Mouse (Mus musculus): ENCODE data around the gene Rasal1.
A peak's percentile ranks its signal among the peaks of the same experiment; 100 is the strongest.

Rasal1 gene

DNA sequence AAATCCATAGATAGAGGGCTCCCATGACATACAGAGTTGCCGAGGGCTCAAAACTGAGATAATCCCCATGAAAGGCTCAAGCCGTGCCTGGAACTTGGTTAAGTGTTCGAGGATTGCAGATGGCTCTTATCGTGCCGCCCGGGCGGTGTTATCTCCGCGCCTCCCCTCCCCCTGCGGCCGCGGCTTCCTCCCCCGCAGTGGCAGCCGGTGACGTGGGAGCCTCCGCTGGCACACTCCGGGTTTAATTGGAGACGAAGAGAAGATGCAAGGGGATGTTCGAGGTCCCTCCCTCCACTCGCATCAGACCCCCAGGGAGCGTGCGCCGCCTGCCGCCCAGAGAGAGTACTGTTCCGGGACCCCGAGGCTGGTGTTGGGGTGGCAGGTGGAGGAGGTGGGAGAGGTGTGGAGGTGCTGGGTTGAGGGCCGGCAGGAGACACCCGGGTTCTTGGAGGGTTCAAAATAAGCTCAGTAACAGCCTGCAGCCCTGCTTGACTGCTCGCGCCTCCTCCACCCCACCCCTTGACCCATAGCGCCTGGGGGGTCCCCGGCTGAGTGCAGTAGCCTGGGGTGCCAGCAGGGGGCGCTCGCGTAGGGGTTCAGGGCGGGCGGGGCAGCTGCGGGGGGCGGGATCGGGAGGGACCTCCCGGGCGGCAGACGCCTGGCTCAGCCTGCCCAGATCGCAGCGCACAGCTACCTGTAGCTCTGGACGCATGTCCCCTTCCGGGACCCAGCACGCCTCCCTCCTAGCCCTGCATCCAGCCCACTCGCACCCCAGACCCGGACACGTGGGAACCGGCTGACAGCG, at the start of gene Rasal1:
TSS of gene Rasal1 (plus strand) at position 244 of the 805 bp plus-strand sequence.
- DNase-seq (ENCODE audit: low read depth, low spot score), result no peak

DNA sequence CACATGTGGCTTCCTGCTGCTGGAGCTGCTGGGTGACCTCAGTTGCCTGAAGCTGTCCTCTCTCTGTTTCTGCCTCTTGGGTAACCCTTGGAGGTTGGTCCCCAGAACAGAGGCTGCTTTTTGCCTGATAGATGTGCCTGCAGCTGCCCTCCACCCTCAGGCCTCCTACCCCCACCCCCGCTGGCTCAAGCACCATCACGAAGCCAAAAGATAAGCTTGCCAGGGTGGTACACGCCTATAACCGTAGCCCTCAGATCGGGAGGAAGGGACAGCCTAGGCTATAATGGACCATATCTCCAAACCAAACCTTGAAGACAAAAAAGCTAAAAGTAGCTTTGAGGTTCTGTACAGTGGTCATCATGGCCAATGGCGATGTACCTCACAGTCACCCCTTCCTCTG, 49.0 kb upstream of the Rasal1 start:
- DNase-seq (ENCODE audit: low read depth, low spot score), result no peak

DNA sequence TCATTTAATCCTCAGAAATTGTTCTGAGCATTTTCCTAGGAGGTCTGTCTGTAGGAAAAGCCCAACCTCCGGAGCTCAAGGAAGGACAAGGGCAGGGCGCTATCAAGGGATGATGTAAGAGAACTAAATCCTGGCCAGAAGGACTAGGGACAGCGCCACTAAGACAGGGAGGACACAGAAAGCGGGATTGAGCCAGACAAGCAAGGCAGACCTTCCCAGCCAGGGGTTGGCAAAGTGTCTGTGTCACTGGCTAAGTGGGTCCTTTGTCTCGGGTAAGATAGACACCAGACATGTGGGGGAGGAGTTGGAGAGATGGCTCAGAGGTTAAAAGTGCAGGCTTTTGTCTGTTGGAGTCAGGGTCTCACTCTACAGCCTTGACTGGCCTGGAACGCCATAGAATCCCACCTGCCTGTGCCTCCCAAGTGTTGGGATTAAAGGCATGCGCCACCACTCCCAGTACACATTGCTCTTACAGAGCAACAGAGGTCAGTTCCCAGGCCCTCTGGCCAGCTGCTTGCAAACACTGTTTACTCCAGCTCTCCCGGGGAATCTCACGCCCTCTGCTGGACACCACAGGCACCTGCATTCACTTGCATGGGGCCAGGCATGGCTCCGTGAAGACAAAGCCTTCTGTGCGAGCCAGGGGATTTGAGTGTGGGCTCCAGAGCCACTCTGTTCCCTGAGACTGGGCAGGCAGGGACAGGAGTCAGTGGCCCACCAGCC, 47.5 kb upstream of the Rasal1 start:
- no peak for DNase-seq (ENCODE audit: low read depth, low spot score)

GRCm38 (mm10) chr5:120602210-120602609, 46.4 kb upstream of the Rasal1 start:
- DNase-seq (ENCODE audit: low read depth, low spot score), result no peak

GRCm38 (mm10) chr5:120603515-120603914, 45.1 kb upstream of the Rasal1 start:
- no peak for DNase-seq (ENCODE audit: low read depth, low spot score)

DNA sequence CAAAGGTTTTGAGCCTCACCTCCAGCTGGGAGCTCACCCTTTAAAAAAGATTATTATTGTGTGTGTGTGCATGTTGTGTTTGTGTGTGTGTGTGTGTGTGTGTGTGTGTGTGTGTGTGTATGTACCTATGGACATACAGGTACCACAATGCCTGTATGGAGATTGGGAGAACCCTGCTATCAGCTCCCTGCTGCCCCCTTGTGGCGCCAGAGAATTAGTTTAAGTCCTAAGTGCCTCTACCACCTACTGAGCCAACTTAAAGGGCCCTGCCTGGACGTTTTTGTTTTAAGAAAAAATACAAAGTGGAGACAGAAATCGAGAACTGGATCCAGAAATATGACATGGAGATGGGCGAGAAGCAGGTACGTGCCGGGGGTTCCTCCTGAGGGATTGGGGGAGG, 43.8 kb upstream of the Rasal1 start:
- DNase-seq (ENCODE audit: low read depth, low spot score), result peak; percentile 62

- no peak for DNase-seq (ENCODE audit: low read depth, low spot score)
These were observed 43.4 kb upstream of the Rasal1 start for GRCm38 (mm10) chr5:120605241-120605661.

GRCm38 (mm10) chr5:120605688-120606087, 42.9 kb upstream of the Rasal1 start:
- peak; percentile 83 for DNase-seq (ENCODE audit: low read depth, low spot score)

DNA sequence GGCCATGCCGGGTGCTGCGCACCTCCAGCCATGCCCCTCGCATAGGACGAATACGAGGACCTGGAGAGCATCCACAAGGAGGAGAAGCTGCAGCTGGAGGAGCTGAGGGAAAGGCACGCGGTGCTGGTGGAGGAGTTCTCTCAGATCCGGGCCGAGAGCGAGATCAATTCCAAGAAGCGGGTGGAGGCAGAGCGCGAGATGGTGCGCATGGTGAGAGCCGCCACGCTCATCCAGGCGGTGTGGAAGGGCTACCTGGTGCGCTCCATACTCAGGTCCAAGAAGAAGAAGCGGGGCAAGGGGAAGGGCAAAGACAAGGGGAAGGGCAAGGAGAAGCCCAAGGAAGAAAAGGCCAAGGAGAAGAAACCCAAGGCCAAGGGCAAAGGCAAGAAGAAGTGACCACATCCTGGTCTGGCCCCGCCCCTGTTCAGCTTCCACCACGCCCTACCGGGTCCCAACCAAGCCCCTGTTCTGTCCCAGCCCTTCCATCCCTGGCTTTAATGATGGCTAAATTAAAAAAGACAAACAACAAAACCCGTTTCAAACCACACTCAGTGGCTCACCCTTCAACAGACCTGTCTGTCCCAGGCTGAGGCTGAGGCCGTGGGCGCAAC, 41.9 kb upstream of the Rasal1 start:
- DNase-seq (ENCODE audit: low read depth, low spot score), result no peak

DNA sequence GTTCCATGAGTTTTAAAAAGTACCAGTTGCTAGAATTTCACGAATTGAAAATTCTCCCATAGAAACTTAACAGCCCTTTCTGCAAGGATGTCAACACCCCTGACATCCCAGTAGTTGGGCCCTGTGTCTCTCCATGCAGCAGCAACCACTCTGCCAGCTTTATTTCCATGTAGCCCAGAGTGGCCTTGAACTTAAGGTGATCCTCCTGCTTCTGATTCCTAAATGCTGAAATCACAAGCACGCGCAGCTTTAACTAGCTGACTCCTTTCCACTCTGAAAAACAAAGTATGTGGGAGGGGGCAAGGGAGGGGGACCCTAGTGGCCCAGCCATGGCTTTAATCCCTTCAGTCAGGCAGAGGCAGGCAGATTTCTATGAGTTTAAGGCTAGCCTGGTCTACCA, 41.3 kb upstream of the Rasal1 start:
- no peak for DNase-seq (ENCODE audit: low read depth, low spot score)

- DNase-seq (ENCODE audit: low read depth, low spot score), result no peak
These were observed 39.3 kb upstream of the Rasal1 start for GRCm38 (mm10) chr5:120609246-120609775.

DNA sequence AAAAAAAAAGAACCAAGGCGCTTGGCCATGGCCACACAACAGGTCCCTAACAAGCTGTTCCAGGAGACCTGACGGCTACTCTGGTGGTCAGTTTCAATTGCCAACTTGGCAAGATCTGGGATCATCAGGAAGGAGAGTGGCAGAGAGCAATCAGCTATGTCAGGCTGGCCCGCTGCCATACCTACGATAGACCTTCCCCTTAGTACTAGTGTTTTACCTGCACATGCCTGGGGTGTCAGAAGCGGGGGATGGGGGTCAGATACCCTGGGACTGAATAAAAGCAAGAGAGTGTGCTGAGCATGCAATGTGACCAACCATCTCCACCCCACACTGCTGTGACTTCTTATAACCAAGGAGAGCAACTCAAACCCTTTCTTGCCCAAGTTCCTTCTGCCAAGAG, 37.7 kb upstream of the Rasal1 start:
- no peak for DNase-seq (ENCODE audit: low read depth, low spot score)

GRCm38 (mm10) chr5:120611416-120611815, 37.2 kb upstream of the Rasal1 start:
- no peak for DNase-seq (ENCODE audit: low read depth, low spot score)

GRCm38 (mm10) chr5:120612442-120612821, 36.2 kb upstream of the Rasal1 start, which contains the start of the genes Rita1 and Ddx54:
Gene Rita1 (minus strand): TSS chr5:120612589.
Gene Ddx54 (plus strand): TSS chr5:120612739.
- DNase-seq (ENCODE audit: low read depth, low spot score), result no peak

- peak; percentile 100 for DNase-seq (ENCODE audit: low read depth, low spot score)
These were observed 35.6 kb upstream of the Rasal1 start for GRCm38 (mm10) chr5:120612822-120613604.

DNA sequence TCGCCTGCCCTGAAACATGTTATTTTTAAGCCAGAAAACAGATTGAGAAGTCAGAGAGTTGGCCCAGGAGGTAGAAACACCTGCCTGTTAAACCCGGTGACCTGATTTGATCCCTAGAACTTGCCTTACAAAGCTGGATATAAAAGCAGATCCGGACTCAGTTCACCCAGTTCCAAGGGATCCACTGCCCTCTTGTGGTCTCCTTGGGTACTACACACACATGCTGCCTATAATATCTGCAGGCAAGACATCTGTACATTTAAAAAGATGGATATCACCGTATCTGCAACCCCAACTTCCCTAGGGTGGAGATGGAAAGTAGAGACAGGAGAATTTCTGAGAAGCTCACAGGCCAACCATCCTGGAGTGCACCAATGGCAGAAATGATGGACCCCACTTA, 32.7 kb upstream of the Rasal1 start:
- no peak for DNase-seq (ENCODE audit: low read depth, low spot score)

- no peak for DNase-seq (ENCODE audit: low read depth, low spot score)
These were observed 29.8 kb upstream of the Rasal1 start for GRCm38 (mm10) chr5:120618778-120619177.

DNA sequence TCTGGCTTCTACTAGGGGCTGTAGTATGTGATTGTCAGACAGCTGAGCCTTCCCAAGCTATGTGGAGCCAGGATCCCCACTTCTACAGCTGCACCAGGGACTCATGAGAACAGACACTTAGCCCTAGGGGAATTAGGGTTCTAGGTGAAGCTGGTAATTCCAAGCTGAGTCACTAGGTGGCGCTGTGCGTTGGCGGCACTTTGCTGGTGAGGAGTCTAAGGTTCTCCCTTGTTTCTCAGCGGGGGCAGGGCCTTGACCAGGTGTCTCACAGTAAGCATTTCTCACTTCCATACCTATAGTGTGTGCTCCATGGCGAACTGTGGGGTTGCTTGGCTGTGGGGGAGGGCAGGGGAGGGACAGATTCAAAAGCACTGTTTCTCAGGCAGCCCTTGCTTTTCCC, 29.4 kb upstream of the Rasal1 start:
- DNase-seq (ENCODE audit: low read depth, low spot score), result no peak

GRCm38 (mm10) chr5:120620375-120621077, 28.1 kb upstream of the Rasal1 start:
- no peak for DNase-seq (ENCODE audit: low read depth, low spot score)

- DNase-seq (ENCODE audit: low read depth, low spot score), result no peak
These were observed 27.4 kb upstream of the Rasal1 start for GRCm38 (mm10) chr5:120621078-120621765.

Measured in brain, embryonic 18.5 days (tissue).